8 mouse cellular contexts compared by ENCODE assay signal in genomic region chr7:70351981-70352560, GRCm38 (mm10). TPM values are rescaled to one million over a fixed set of nuclear protein-coding genes. Genes with fewer than 3 reads are reported as not detected.
A peak's percentile ranks its signal among the peaks of the same experiment; 100 is the strongest.
DNase-seq lines count a peak whose midpoint lies in the region; ATAC-seq and TF ChIP-seq lines count a peak whose summit lies in the region.

No protein-coding gene starts in this region.

- H3K9ac ChIP-seq in liver, adult 2 months (ENCODE audit: low read depth, low read length): peak overlapping the region; percentile 48
- peak overlapping the region; percentile 86 for H3K9ac ChIP-seq in forebrain, embryonic 14.5 days (ENCODE audit: low read length)
- peak overlapping the region; percentile 95 for H3K9ac ChIP-seq in limb, embryonic 12.5 days (replicated peaks)
- H3K9ac ChIP-seq in neural tube, embryonic 15.5 days (replicated peaks): peak overlapping the region; percentile 26; the same call in 1 of the 2 replicates

- H3K4me2 ChIP-seq in forebrain, embryonic 14.5 days (ENCODE audit: low read length): peak overlapping the region; percentile 80
- H3K4me2 ChIP-seq in limb, embryonic 12.5 days: peak overlapping the region; percentile 76
- H3K4me2 ChIP-seq in neural tube, embryonic 15.5 days: peak overlapping the region; percentile 89

- no peak for TF ChIP-seq CTCF in liver, adult 2 months (IDR thresholded peaks at IDR 0.05; ENCODE audit: low read depth, low read length)

- H3K4me3 ChIP-seq in liver, adult 2 months (ENCODE audit: insufficient read depth, low read depth, low read length): peak overlapping the region; percentile 62; the same call in 1 of the 2 replicates
- peak overlapping the region; percentile 52 for H3K4me3 ChIP-seq in forebrain, embryonic 14.5 days (ENCODE audit: low read depth, low read length)
- H3K4me3 ChIP-seq in limb, embryonic 12.5 days (replicated peaks): peak overlapping the region; percentile 66
- peak overlapping the region; percentile 60 for H3K4me3 ChIP-seq in neural tube, embryonic 15.5 days (replicated peaks)

- no peaks in the 10 kb centered on the region for H3K9me3 ChIP-seq in forebrain, embryonic 14.5 days (replicated peaks; ENCODE audit: control insufficient read depth, low read length)
- H3K9me3 ChIP-seq in limb, embryonic 12.5 days: no peaks in the 10 kb centered on the region
- H3K9me3 ChIP-seq in neural tube, embryonic 15.5 days (replicated peaks): no peaks in the 10 kb centered on the region

- peaks cover 14% of the 10 kb centered on the region for H3K4me1 ChIP-seq in liver, adult 2 months (ENCODE audit: control insufficient read depth, insufficient read depth, low read length)
- H3K4me1 ChIP-seq in forebrain, embryonic 14.5 days (ENCODE audit: control insufficient read depth, insufficient read depth, low read length): 0 out of 2 replicates have a peak, but pooled peaks cover 5% of the 10 kb centered on the region
- peaks cover 72% of the 10 kb centered on the region for H3K4me1 ChIP-seq in limb, embryonic 12.5 days (replicated peaks)
- H3K4me1 ChIP-seq in neural tube, embryonic 15.5 days: peaks cover 51% of the 10 kb centered on the region

- no peak for DNase-seq in liver, adult 2 months (ENCODE audit: extremely low read depth, low read depth, low spot score)
- DNase-seq in liver: no peak
- DNase-seq in forebrain, embryonic 14.5 days (ENCODE audit: low spot score): no peak
- no peak for DNase-seq in ovary, postnatal 14 days (ENCODE audit: low spot score)

- no peak for TF ChIP-seq POLR2A in liver, adult 2 months (IDR thresholded peaks at IDR 0.05; ENCODE audit: extremely low read depth, insufficient read depth, low read length)

- no peaks in the 10 kb centered on the region for H3K27me3 ChIP-seq in liver, adult 2 months (ENCODE audit: control insufficient read depth, insufficient read depth, low read length)
- H3K27me3 ChIP-seq in forebrain, embryonic 14.5 days (replicated peaks; ENCODE audit: control insufficient read depth, insufficient read depth, low read length): peaks cover 60% of the 10 kb centered on the region
- peaks cover 29% of the 10 kb centered on the region for H3K27me3 ChIP-seq in limb, embryonic 12.5 days
- H3K27me3 ChIP-seq in neural tube, embryonic 15.5 days (replicated peaks): peaks cover 1% of the 10 kb centered on the region; the same call in 1 of the 2 replicates

- H3K79me2 ChIP-seq in liver, adult 2 months (ENCODE audit: control insufficient read depth, insufficient read depth, low read length): peaks cover 13% of the 10 kb centered on the region; the same call in 1 of the 2 replicates

- 8% methylated on average over 1 of the region's 1 CpGs for WGBS in liver, adult 2 months
- 0% methylated on average over 1 of the region's 1 CpGs for WGBS in forebrain, embryonic 14.5 days
- 3% methylated on average over 1 of the region's 1 CpGs for WGBS in limb, embryonic 12.5 days
- WGBS in neural tube, embryonic 15.5 days: 0% methylated on average over 1 of the region's 1 CpGs

- peaks cover 31% of the 10 kb centered on the region for H3K36me3 ChIP-seq in liver, adult 2 months (ENCODE audit: control insufficient read depth, insufficient read depth, low read length)
- H3K36me3 ChIP-seq in forebrain, embryonic 14.5 days (ENCODE audit: control insufficient read depth, insufficient read depth, low read length): peaks cover 7% of the 10 kb centered on the region; the same call in 1 of the 2 replicates
- H3K36me3 ChIP-seq in limb, embryonic 12.5 days: peaks cover 19% of the 10 kb centered on the region
- H3K36me3 ChIP-seq in neural tube, embryonic 15.5 days: no peaks in the 10 kb centered on the region

- H3K27ac ChIP-seq in liver, adult 2 months (replicated peaks; ENCODE audit: insufficient read depth, low read depth, low read length): no peak overlapping the region
- peak overlapping the region; percentile 96 for H3K27ac ChIP-seq in forebrain, embryonic 14.5 days (ENCODE audit: low read depth, low read length)
- H3K27ac ChIP-seq in limb, embryonic 12.5 days: peak overlapping the region; percentile 99
- H3K27ac ChIP-seq in neural tube, embryonic 15.5 days (replicated peaks): peak overlapping the region; percentile 88

- no peak for ATAC-seq in forebrain, embryonic 14.5 days
- no peak for ATAC-seq in limb, embryonic 12.5 days (ENCODE audit: insufficient number of reproducible peaks, insufficient read depth, low FRiP score, low TSS enrichment, low read depth)
- ATAC-seq in neural tube, embryonic 15.5 days (ENCODE audit: low FRiP score): no peak
- ATAC-seq in granulocyte monocyte progenitor cell, adult 5-6 weeks (replicated peaks; ENCODE audit: poor library complexity, severe bottlenecking): no peak
- no peak for ATAC-seq in cerebellum, adult (ENCODE audit: insufficient number of reproducible peaks, low FRiP score, low TSS enrichment)

RNA-seq across cellular contexts. Expression of gene Nr2f2, which starts 14.5 kb away (rescaled TPM):
- total RNA-seq in liver, adult 2 months (2014; rRNA removed): 14.5 and 16.1 TPM in 2 replicates
- 64.2 and 84.0 TPM in 2 replicates for polyA plus RNA-seq in liver, adult 2 months (2012; rRNA removed)
- polyA plus RNA-seq in forebrain, embryonic 14.5 days (2014; fragmentation: Nextera tagmentation; extraction: Ambion mirVana): 73.7 and 82.5 TPM in 2 replicates
- 71.8 and 76.9 TPM in 2 replicates for polyA plus RNA-seq in limb, embryonic 12.5 days (2016; fragmentation: Nextera tagmentation; extraction: Ambion mirVana)
- polyA plus RNA-seq in neural tube, embryonic 15.5 days (2015; fragmentation: Nextera tagmentation; extraction: Ambion mirVana): 60.3 and 62.5 TPM in 2 replicates
- not detected in 2 replicates for total RNA-seq in granulocyte monocyte progenitor cell, adult 5-6 weeks (2014; fragmentation: Nextera tagmentation)
- not detected in 2 replicates for total RNA-seq in granulocyte monocyte progenitor cell, adult 5-6 weeks (2017)

Comparison
In these comparisons a context has a peak if more than half of its experiments do, and no peak if none do; other contexts are left out.
1. H3K9ac ChIP-seq: peak in every context shown above with its lines; median percentile 95 in limb, embryonic 12.5 days; 86 in forebrain, embryonic 14.5 days; 48 in liver, adult 2 months; 26 in neural tube, embryonic 15.5 days.